Mouse (Mus musculus) T-helper 2 cell (primary cell): ENCODE data around the gene Epx.

Experiments used
- in situ Hi-C: fragments of 300-600 bp; cut with MboI, MseI; formaldehyde crosslinking; loops from one replicate; pipeline ENCODE4 v1.15.1; 2025; ENCODE audit warnings: high pct_unique_total_duplicates

The Epx gene

GRCm38 (mm10) chr11:87841436-87841835, 33.9 kb downstream of the Epx start:
- in situ Hi-C loops, result no loop called here

DNA sequence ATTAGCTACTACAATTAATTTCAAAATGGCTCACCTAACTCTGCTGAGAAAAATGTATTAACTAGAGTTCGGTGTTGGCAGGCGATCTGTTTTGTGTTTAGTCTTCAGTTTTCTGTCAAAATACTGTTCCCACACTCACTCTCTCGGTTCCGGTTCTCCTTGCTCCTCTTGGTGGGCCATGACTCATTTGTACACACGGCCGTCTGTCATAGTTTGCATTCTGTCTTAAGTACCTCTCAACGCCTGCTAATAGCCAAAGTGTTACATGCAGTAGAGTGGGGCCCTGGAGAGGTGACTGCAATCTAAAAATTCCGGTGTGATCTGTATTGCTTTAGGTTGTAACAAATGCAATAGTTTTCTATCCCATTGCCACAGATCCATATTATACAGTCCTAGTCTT, 34.7 kb downstream of the Epx start:
- in situ Hi-C loops, result no loop called here

DNA sequence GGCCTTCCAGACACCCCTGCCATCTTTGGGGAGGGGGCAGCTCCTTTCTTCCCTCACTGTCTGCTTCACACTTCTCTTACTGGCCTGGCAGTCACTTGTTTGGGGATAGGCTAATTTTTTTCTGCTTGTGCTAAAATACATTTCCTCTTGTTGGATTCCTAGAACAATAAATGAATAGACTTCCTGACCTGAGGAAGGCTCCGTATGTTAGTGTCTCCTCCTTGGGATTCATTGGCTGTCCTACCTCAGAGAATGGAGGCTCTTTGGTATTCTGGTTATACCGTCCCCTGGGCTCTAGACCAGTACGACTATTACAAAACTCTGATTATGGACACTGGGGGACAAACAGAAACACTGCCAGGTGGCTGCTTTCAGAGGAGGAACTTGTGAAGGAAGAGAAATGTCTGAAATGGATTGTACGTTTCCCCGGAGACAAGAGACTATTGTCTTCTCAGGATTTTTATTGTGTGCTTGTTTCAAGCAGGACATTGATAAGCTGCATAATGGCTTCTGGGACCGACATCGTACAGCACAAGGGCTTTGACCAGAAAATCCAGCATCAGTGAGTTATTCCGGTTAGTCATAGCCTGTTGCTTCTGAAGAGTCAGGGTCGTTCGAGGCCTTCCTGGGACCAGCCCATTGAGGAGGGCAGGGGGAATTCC, 47.0 kb downstream of the Epx start, which contains the start of gene Lpo:
Gene Lpo (minus strand): TSS at position 51 of the 662 bp plus-strand sequence.
- in situ Hi-C loops, result no loop called here

DNA sequence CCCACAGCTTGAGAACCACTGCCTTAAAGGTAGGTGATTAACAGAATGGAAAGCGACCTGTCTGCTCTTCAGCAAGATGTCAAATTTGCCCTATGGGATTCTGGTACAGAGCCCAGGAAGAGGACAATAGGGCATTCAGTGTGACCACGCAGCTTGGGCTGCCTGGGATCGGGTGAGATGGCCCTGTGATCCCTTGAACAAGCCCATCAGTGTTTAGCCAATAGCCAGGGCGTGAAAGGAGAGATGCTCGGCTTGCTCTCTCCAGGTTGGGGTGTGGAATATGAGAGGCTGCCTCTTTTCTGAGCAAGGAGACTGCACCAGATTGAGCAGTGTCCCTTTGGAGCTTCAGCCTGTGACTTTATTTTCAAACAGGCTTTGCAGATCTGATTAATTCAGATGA, 53.8 kb downstream of the Epx start:
- in situ Hi-C loops, result no loop called here

DNA sequence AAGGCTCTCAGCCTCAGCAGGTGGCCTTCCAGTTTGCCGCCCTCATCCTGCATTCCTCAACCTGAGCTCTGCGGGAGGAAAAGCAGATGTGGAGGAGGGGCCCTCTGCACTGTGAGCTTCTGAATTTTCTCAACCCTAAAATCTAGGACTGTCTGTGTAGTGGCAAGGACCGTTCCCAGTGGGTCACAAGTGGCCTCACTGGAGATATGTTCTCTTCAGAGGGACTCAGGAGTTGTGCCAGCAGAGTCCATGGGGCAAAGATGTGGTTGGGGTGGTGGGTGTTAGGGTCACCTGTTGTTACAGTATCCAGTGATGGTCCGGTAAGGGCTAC, 57.9 kb downstream of the Epx start:
- in situ Hi-C loops, result no loop called here

- in situ Hi-C loops, result no loop called here
Observed at GRCm38 (mm10) chr11:87816707-87817442, 58.5 kb downstream of the Epx start.

DNA sequence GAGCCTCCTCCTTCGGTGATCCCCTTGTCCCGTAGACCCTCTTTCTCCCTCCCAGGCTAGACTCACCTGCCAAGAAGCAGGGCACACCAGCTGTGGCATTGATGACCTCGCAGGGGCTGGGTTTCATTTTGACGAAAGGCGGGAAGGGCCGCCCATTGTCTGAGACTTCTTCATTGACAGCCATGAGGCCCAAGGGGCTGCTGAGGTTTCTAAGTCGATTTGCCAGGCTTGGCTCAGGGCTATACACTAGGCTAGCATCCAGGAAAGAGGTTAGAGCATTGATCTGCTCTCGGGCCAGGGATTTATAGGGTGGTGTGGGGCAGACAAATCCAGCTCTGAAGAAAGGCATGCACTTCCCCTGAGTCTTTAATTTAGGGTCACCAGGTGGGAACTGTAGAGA, 60.5 kb downstream of the Epx start:
- in situ Hi-C loops, result no loop called here
